Mouse (Mus musculus): ENCODE data around the gene Defb30. TPM values are rescaled to one million over a fixed set of nuclear protein-coding genes. Genes with fewer than 3 reads are reported as not detected.

Gene Defb30
- polyA plus RNA-seq, 1 experiment from 2014 or later: not detected

DNA sequence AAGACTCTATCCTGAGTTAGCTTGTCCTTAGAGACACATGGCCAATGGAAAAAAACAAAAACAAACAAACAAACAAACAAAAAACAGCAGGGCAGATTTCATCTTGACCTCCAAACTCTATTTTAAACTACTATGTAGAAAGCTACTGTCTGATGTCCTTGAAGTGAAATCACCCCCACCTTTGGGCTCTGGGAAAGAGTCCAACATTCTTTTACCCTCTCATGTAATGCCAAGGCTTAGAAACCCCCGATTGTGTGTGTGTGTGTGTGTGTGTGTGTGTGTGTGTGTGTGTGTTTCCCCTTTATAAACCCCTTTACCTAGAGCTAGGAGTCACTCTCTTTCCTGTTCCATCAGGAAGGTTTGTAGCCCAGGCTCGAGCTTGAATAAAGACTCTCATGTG is 47.2 kb downstream of the Defb30 start:
- no peak for DNase-seq (ENCODE audit: low spot score)
- H3K36me3 ChIP-seq: no peaks in the 10 kb centered on the region

DNA sequence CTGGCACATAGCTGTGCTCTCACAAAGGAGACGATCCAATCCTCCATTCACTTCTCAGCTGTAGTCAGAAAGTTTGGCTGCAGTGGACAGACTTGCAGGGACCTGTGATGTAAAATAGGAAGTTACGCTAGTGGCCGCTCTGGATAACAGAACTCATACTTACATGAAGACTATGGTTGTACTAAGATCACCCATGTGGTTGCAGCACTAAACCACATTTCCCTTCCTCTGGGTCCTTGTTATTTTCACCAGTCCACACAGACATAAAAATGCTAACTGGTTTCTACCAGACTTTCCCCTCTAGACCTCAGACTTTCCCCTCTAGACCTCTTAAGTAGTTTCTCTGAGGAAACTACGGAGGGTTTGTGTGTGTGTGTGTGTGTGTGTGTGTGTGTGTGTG is 50.8 kb downstream of the Defb30 start:
- Histone ChIP-seq H3K9me3 (replicated peaks) (no peaks in the 10 kb centered on the region), H3K4me3 (no peak overlapping the region), H3K27ac (no peak overlapping the region), H3K4me1 (no peaks in the 10 kb centered on the region), H3K27me3 (ENCODE audit: low read depth, poor library complexity, severe bottlenecking) (no peaks in the 10 kb centered on the region), H3K36me3 (no peaks in the 10 kb centered on the region)
- no peak for DNase-seq (ENCODE audit: low spot score)
- 91% methylated on average over 4 of the region's 4 CpGs for WGBS

More for the DNA sequence above, 47.2 kb downstream of the Defb30 start:
- no peak overlapping the region for H3K27ac ChIP-seq
- H3K4me3 ChIP-seq: no peak overlapping the region
- WGBS: 83% methylated on average over 2 of the region's 2 CpGs
- H3K4me1 ChIP-seq: no peaks in the 10 kb centered on the region
- H3K27me3 ChIP-seq (ENCODE audit: low read depth, poor library complexity, severe bottlenecking): no peaks in the 10 kb centered on the region
- H3K9me3 ChIP-seq (replicated peaks): no peaks in the 10 kb centered on the region

DNA sequence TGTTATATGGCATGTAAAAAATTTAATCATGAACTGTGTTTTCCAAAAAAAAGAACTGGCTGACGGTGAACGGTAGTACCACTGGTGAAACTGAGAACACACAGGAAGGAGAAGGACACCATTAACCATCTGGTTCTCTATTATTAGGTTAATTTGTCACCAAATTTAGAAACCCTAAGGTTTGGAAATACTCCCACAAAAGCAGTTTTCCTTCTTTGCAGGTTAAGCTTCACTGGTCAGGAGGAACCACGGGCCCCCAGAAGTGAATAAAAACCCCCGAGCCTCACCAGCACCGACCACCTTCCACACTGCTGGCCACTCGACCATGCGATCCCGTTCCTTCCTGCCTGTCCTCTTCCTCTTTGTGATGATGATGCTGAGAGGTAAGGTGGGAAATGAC is 52.0 kb downstream of the Defb30 start, which contains the start of gene Defb47:
TSS of gene Defb47 (plus strand) at position 301 of the 400 bp plus-strand sequence.
- no peak within 1 kb of the TSS for H3K27ac ChIP-seq
- no peaks in the 10 kb centered on the region for H3K36me3 ChIP-seq
- no peaks in the 10 kb centered on the region for H3K9me3 ChIP-seq (replicated peaks)
- H3K27me3 ChIP-seq (ENCODE audit: low read depth, poor library complexity, severe bottlenecking): no peaks in the 10 kb centered on the region
- H3K4me1 ChIP-seq: no peaks in the 10 kb centered on the region
- WGBS: 92% methylated on average over 8 of the region's 8 CpGs
- DNase-seq (ENCODE audit: low spot score): no peak
- no peak within 1 kb of the TSS for H3K4me3 ChIP-seq

DNA sequence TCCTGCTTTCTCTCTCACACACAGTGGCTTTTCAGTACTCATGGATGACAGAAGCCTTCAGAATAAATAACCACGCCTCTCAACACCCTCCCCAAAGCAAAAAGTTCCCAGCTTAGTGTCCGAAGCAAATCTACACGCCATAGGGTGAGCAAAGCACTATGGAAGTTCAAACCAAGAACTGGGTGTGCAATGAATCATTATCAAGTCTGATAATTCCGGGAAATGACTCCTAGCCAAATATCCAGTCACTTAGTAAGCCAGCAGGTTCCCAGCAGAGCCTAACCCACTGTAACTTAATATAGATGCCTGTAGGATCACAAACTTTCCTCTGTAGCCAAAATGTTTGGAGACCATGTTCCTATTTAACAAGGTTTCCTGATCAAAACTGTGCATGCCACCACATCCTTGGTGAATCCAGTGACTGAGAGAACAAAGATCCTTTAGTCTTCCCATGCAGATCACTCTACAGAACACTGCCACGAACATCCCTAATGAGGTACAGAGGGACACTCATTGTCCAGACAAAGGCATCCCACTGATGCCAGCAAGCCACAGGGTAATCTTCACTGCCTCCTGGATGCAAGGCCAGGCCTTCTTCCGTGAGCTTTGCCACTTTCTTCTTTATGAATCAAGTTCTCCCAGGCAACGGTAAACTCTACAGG is 57.8 kb downstream of the Defb30 start:
- 86% methylated on average over 7 of the region's 7 CpGs for WGBS
- Histone ChIP-seq H3K4me3 (no peak overlapping the region), H3K27ac (no peak overlapping the region), H3K4me1 (no peaks in the 10 kb centered on the region), H3K36me3 (no peaks in the 10 kb centered on the region), H3K27me3 (ENCODE audit: low read depth, poor library complexity, severe bottlenecking) (no peaks in the 10 kb centered on the region), H3K9me3 (replicated peaks) (no peaks in the 10 kb centered on the region)
- DNase-seq (ENCODE audit: low spot score): no peak

DNA sequence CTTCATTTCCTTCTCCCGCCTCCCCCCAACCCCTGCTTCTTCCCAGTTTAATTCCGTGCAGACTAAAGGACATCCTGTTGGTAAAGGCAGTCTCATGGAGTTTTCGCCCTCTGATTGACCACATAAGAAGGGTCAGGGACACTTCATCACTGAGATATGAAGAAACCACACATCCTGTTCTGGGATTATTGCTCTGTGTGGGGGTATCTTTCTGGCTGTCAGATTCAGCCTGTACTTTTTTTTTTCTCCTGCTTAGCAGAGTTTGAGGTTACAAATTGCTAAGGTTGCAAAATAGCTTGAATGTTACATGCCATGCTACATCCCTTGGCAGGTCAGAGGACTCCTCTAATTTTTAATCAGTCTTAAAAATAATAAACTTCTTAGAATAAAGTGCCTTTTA is 58.5 kb downstream of the Defb30 start:
- no peaks in the 10 kb centered on the region for H3K9me3 ChIP-seq (replicated peaks)
- no peaks in the 10 kb centered on the region for H3K4me1 ChIP-seq
- WGBS: 80% methylated on average over 3 of the region's 3 CpGs
- H3K36me3 ChIP-seq: no peaks in the 10 kb centered on the region
- H3K27me3 ChIP-seq (ENCODE audit: low read depth, poor library complexity, severe bottlenecking): no peaks in the 10 kb centered on the region
- no peak for DNase-seq (ENCODE audit: low spot score)
- H3K4me3 ChIP-seq: no peak overlapping the region
- no peak overlapping the region for H3K27ac ChIP-seq

DNA sequence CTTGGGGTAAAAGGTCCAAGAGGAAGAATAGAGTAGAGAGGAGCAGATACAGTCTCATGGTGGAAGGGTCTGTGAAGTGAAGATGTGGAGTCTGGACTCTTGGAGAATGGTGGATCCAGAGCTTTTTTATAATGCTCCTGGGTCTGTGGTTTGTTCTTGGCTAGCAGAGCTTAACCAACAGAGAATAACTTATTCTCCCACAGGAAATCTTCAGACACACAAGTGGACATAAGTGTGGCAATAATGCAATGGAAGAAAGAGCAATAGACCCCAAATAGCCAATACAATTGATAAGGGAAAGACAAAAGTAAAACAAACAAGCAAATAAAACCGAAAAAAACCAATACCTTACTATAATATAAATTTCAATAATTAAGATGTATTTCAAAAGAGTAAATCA is 65.3 kb downstream of the Defb30 start, which contains the start of gene Defb48:
TSS of gene Defb48 (minus strand) at position 101 of the 400 bp plus-strand sequence.
- no peaks in the 10 kb centered on the region for H3K36me3 ChIP-seq
- WGBS: 75% methylated on average over 1 of the region's 1 CpGs
- no peak for DNase-seq (ENCODE audit: low spot score)

More for the DNA sequence above, 65.3 kb downstream of the Defb30 start, which contains the start of gene Defb48:
- H3K4me3 ChIP-seq: no peak within 1 kb of the TSS
- no peak within 1 kb of the TSS for H3K27ac ChIP-seq
- no peaks in the 10 kb centered on the region for H3K4me1 ChIP-seq
- no peaks in the 10 kb centered on the region for H3K9me3 ChIP-seq (replicated peaks)
- no peaks in the 10 kb centered on the region for H3K27me3 ChIP-seq (ENCODE audit: low read depth, poor library complexity, severe bottlenecking)

Other genes starting within 250 kb of the Defb30 start
- 11.9 and 12.7 TPM in 2 replicates for gene Wdfy2, start 212.3 kb downstream of the Defb30 start, polyA plus RNA-seq (2016; fragmentation: Nextera tagmentation; extraction: Ambion mirVana)
- gene Defb48, start 65.5 kb downstream of the Defb30 start, polyA plus RNA-seq (2016; fragmentation: Nextera tagmentation; extraction: Ambion mirVana): not detected in 2 replicates
- gene Defb47, start 51.9 kb downstream of the Defb30 start, polyA plus RNA-seq (2016; fragmentation: Nextera tagmentation; extraction: Ambion mirVana): not detected in 2 replicates
- gene Defb43, start 38.2 kb downstream of the Defb30 start, polyA plus RNA-seq (2016; fragmentation: Nextera tagmentation; extraction: Ambion mirVana): not detected in 2 replicates
- not detected in 2 replicates for gene Defb42, start 3.0 kb downstream of the Defb30 start, polyA plus RNA-seq (2016; fragmentation: Nextera tagmentation; extraction: Ambion mirVana)